Comparison of ENCODE assay signal across 22 mouse cellular contexts in genomic region chr4:123552689-123553088, GRCm38 (mm10).
DNase-seq lines count a peak whose midpoint lies in the region; ATAC-seq lines count a peak whose summit lies in the region.
"Had no signal": no experiment of that assay in that cellular context is flagged by ENCODE, and none has a peak within 500 bp of the region (broad histone marks: within the 10 kb centered on the region; RNA-seq: fewer than 3 reads in every experiment).

No protein-coding gene starts in this region.

- H3K4me2 ChIP-seq in heart, embryonic 14.5 days (ENCODE audit: low read length): peak overlapping the region; percentile 44
- H3K4me2 ChIP-seq: embryonic facial prominence, embryonic 15.5 days; hindbrain, embryonic 12.5 days; liver, embryonic 15.5 days had no signal

- H3K27ac ChIP-seq in heart, embryonic 14.5 days (replicated peaks in 1 of 2; ENCODE audit: control insufficient read depth in 1 of 2, insufficient read depth in 1 of 2, low read depth in 2 of 2, low read length in 2 of 2): peak overlapping the region; percentile 87
- no peak overlapping the region for H3K27ac ChIP-seq in embryonic facial prominence, embryonic 10.5 days (replicated peaks)
- H3K27ac ChIP-seq in macrophage: peak overlapping the region; percentile 7; the same call in 1 of the 2 replicates
- H3K27ac ChIP-seq: embryonic facial prominence, embryonic 15.5 days; hindbrain, embryonic 12.5 days; liver, embryonic 15.5 days; midbrain, embryonic 10.5 days had no signal

- no peak overlapping the region for H3K4me3 ChIP-seq in heart, embryonic 14.5 days (ENCODE audit: control insufficient read depth in 1 of 2, insufficient read depth in 1 of 2, low read depth in 1 of 2, low read length in 2 of 2)
- H3K4me3 ChIP-seq in embryonic facial prominence, embryonic 10.5 days: no peak overlapping the region
- no peak overlapping the region for H3K4me3 ChIP-seq in macrophage (ENCODE audit: inconsistent target)
- H3K4me3 ChIP-seq: embryonic facial prominence, embryonic 15.5 days; hindbrain, embryonic 12.5 days; liver, embryonic 15.5 days; midbrain, embryonic 10.5 days had no signal

- H3K27me3 ChIP-seq in heart, embryonic 14.5 days (ENCODE audit: control insufficient read depth, insufficient read depth, low read length): no peaks in the 10 kb centered on the region
- no peaks in the 10 kb centered on the region for H3K27me3 ChIP-seq in embryonic facial prominence, embryonic 10.5 days (replicated peaks; ENCODE audit: low read depth, poor library complexity, severe bottlenecking)
- H3K27me3 ChIP-seq: embryonic facial prominence, embryonic 15.5 days; hindbrain, embryonic 12.5 days; liver, embryonic 15.5 days had no signal

- no peaks in the 10 kb centered on the region for H3K9me3 ChIP-seq in heart, embryonic 14.5 days (ENCODE audit: control insufficient read depth, low read length)
- no peaks in the 10 kb centered on the region for H3K9me3 ChIP-seq in embryonic facial prominence, embryonic 10.5 days
- H3K9me3 ChIP-seq: embryonic facial prominence, embryonic 15.5 days; G1E; hindbrain, embryonic 12.5 days; liver, embryonic 15.5 days; midbrain, embryonic 10.5 days had no signal

- peaks cover 8 to 52% of the 10 kb centered on the region in 2 experiments for H3K4me1 ChIP-seq in heart, embryonic 14.5 days (ENCODE audit: control insufficient read depth in 2 of 2, insufficient read depth in 2 of 2, low read length in 2 of 2)
- peaks cover 15% of the 10 kb centered on the region for H3K4me1 ChIP-seq in embryonic facial prominence, embryonic 10.5 days

- WGBS in heart, embryonic 14.5 days: 6% methylated on average over 3 of the region's 3 CpGs
- WGBS in embryonic facial prominence, embryonic 10.5 days: 36% methylated on average over 3 of the region's 3 CpGs
- WGBS in macrophage (ENCODE audit: missing documents): 93% methylated on average over 3 of the region's 3 CpGs

- peaks cover 29% of the 10 kb centered on the region; the same call in 1 of the 2 replicates for H3K36me3 ChIP-seq in heart, embryonic 14.5 days (ENCODE audit: control insufficient read depth, insufficient read depth, low read length)
- peaks cover 9% of the 10 kb centered on the region; the same call in 1 of the 2 replicates for H3K36me3 ChIP-seq in embryonic facial prominence, embryonic 10.5 days (replicated peaks)
- peaks cover 10% of the 10 kb centered on the region; the same call in 1 of the 2 replicates for H3K36me3 ChIP-seq in macrophage (ENCODE audit: inconsistent target)
- H3K36me3 ChIP-seq: embryonic facial prominence, embryonic 15.5 days; G1E; hindbrain, embryonic 12.5 days had no signal

- DNase-seq in embryo, embryonic 10 days (ENCODE audit: low spot score): peak; percentile 33
- no peak for DNase-seq in embryo, embryonic 9.5 days (ENCODE audit: extremely low spot score)
- no peak for DNase-seq in heart, postnatal 4 days
- DNase-seq in embryonic facial prominence, embryonic 10.5 days (ENCODE audit: low spot score): peak; percentile 15
- DNase-seq in gastrocnemius, postnatal 25 days: no peak
- DNase-seq in cerebellum, adult 8-10 months: no peak
- DNase-seq: adrenal gland, postnatal 10 days; cerebellum, adult 18-20 months; gastrocnemius, postnatal 10 days; kidney, postnatal 4 days; lung, postnatal 10 days; retina, postnatal 1 day; right cerebral cortex, postnatal 4 days; thymus, postnatal 4 days had no signal

- H3K9ac ChIP-seq in heart, embryonic 14.5 days (ENCODE audit: low read length): peak overlapping the region; percentile 21; the same call in 1 of the 2 replicates
- H3K9ac ChIP-seq: embryonic facial prominence, embryonic 15.5 days; hindbrain, embryonic 12.5 days; liver, embryonic 15.5 days had no signal

- peak; percentile 59; the same call in 1 of the 2 replicates for ATAC-seq in heart, embryonic 14.5 days (ENCODE audit: insufficient number of reproducible peaks, insufficient read depth, low FRiP score, low read depth)
- ATAC-seq: inflammation-experienced regulatory T-cells, adult 6 months had no signal

- H3K79me2 ChIP-seq in macrophage (ENCODE audit: inconsistent target): peaks cover 96% of the 10 kb centered on the region

Comparison
In these comparisons a context has a peak if more than half of its experiments do, and no peak if none do; other contexts are left out.
1. DNase-seq: peak in embryo, embryonic 10 days (single experiment) and embryonic facial prominence, embryonic 10.5 days (single experiment); none in embryo, embryonic 9.5 days (single experiment), heart, postnatal 4 days (single experiment), gastrocnemius, postnatal 25 days (single experiment) and cerebellum, adult 8-10 months (single experiment).